Mouse (Mus musculus): ENCODE measurements around the gene Ifi44.
A peak's percentile ranks its signal among the peaks of the same experiment; 100 is the strongest.

The Ifi44 gene

GRCm38 (mm10) chr3:151749737-151750136, at the start of gene Ifi44:
Gene Ifi44 (minus strand): TSS chr3:151749960.
- DNase-seq (ENCODE audit: low spot score): peak; percentile 41

GRCm38 (mm10) chr3:151788622-151789021, 38.9 kb upstream of the Ifi44 start:
- DNase-seq (ENCODE audit: low spot score): no peak

- peak; percentile 81 for DNase-seq (ENCODE audit: low spot score)
Measured at GRCm38 (mm10) chr3:151775089-151775488, 25.3 kb upstream of the Ifi44 start.

- peak; percentile 75 for DNase-seq (ENCODE audit: low spot score)
Measured at GRCm38 (mm10) chr3:151771074-151771473, 21.3 kb upstream of the Ifi44 start.

GRCm38 (mm10) chr3:151748514-151748913, 1.2 kb downstream of the Ifi44 start:
- no peak for DNase-seq (ENCODE audit: low spot score)

- no peak for DNase-seq (ENCODE audit: low spot score)
Measured at GRCm38 (mm10) chr3:151746058-151746457, 3.7 kb downstream of the Ifi44 start.

GRCm38 (mm10) chr3:151742223-151742622, 7.5 kb downstream of the Ifi44 start:
- DNase-seq (ENCODE audit: low spot score): no peak

- DNase-seq (ENCODE audit: low spot score): peak; percentile 79
Measured at GRCm38 (mm10) chr3:151716246-151716645, 33.5 kb downstream of the Ifi44 start.

GRCm38 (mm10) chr3:151707335-151707734, 42.4 kb downstream of the Ifi44 start:
- no peak for DNase-seq (ENCODE audit: low spot score)
